Mouse (Mus musculus) liver, embryonic 16.5 days (tissue): ENCODE results near the gene Vars. TPM values are rescaled to one million over a fixed set of nuclear protein-coding genes. Genes with fewer than 3 reads are reported as not detected.
A peak's percentile ranks its signal among the peaks of the same experiment; 100 is the strongest.
"Not testable (repeated sequence)": the region's sequence is repeated elsewhere in the genome, so short reads cannot be mapped to it uniquely, and the experiment has no call there.

Source experiments
- ATAC-seq: fragments of 200-750 bp; cut with Nextera tagmentation; 2 replicates; pipeline ENCODE4 v1.8.0; 2017; ENCODE audit warnings: low read depth, mild to moderate bottlenecking, moderate number of reproducible peaks, moderate library complexity
- H3K27ac ChIP-seq: fragments of 300-500 bp; sonication (generic); 2 replicates; pipeline ENCODE4 v1.5.1; 2014; ENCODE audit warnings: mild to moderate bottlenecking, low read length
- H3K27me3 ChIP-seq: fragments of 300-500 bp; sonication (generic); 2 replicates; pipeline ENCODE4 v1.6.1; 2014; ENCODE audit warnings: low read depth, low read length, mixed read lengths; ENCODE audit not compliant: control insufficient read depth, insufficient read depth
- H3K36me3 ChIP-seq: fragments of 300-500 bp; sonication (generic); 2 replicates; pipeline ENCODE4 v1.6.1; 2014; ENCODE audit warnings: mild to moderate bottlenecking; ENCODE audit not compliant: control insufficient read depth, insufficient read depth
- H3K4me1 ChIP-seq: fragments of 300-500 bp; sonication (generic); 2 replicates; pipeline ENCODE4 v1.6.1; 2014; ENCODE audit warnings: low read depth, low read length, mixed read lengths; ENCODE audit not compliant: control insufficient read depth
- H3K4me2 ChIP-seq: fragments of 300-500 bp; sonication (generic); 2 replicates; pipeline ENCODE4 v1.6.1; 2014; ENCODE audit warnings: low read depth, low read length, mixed read lengths
- H3K4me3 ChIP-seq: fragments of 300-500 bp; sonication (generic); 2 replicates; pipeline ENCODE4 v1.5.1; 2014; ENCODE audit warnings: low read depth, mild to moderate bottlenecking, low read length
- H3K9ac ChIP-seq: fragments of 300-500 bp; sonication (generic); 2 replicates; pipeline ENCODE4 v1.6.1; 2014; ENCODE audit warnings: low read depth, low read length
- H3K9me3 ChIP-seq: fragments of 300-500 bp; sonication (generic); replicated peaks from 2 replicates; pipeline ENCODE4 v1.6.1; 2016; ENCODE audit warnings: low read length; ENCODE audit not compliant: control insufficient read depth
- WGBS: fragments of 180-500 bp; shearing (Covaris S2); extraction: QIAGEN DNeasy Blood & Tissue Kit; methylation state at CpG from one replicate; pipeline ENCODE4 v1.1.7; 2014; ENCODE audit not compliant: insufficient replicate concordance; 5-methylcytosine and 5-hydroxymethylcytosine counted together
- polyA plus RNA-seq: library from polyadenylated mRNA; unstranded; fragments of >200 nt; fragmentation: Nextera tagmentation; extraction: Ambion mirVana; gene quantifications from 2 replicates; pipeline ENCODE4 v1.2.1, GENCODE M21; 2015

The Vars gene
- polyA plus RNA-seq, 1 experiment from 2014 or later, result 90.1 TPM

GRCm38 (mm10) chr17:34965627-34966026, 35.2 kb upstream of the Vars start:
- H3K27me3 ChIP-seq, result peaks cover 33% of the 10 kb centered on the region
- no peak overlapping the region for H3K4me2 ChIP-seq
- H3K4me1 ChIP-seq, result no peaks in the 10 kb centered on the region
- no peak overlapping the region for H3K4me3 ChIP-seq
- no peaks in the 10 kb centered on the region for H3K9me3 ChIP-seq
- H3K9ac ChIP-seq, result no peak overlapping the region
- no peak overlapping the region for H3K27ac ChIP-seq
- no peaks in the 10 kb centered on the region for H3K36me3 ChIP-seq
- ATAC-seq, result no peak
- WGBS, result 44% methylated on average over 5 of the region's 5 CpGs

GRCm38 (mm10) chr17:34969822-34970221, 31.0 kb upstream of the Vars start, which contains the start of gene Gm20481:
Gm20481 (plus strand) TSS chr17:34969912.
- 58% methylated on average over 6 of the region's 11 CpGs for WGBS
- not testable (repeated sequence) for H3K4me3 ChIP-seq, H3K9ac ChIP-seq, H3K27ac ChIP-seq, ATAC-seq, H3K9me3 ChIP-seq, H3K36me3 ChIP-seq, H3K4me2 ChIP-seq, H3K4me1 ChIP-seq
- peaks cover 51% of the 10 kb centered on the region for H3K27me3 ChIP-seq

GRCm38 (mm10) chr17:34970850-34971249, 29.9 kb upstream of the Vars start:
- not testable (repeated sequence) for H3K4me2 ChIP-seq, ATAC-seq, H3K9me3 ChIP-seq, H3K9ac ChIP-seq, H3K4me3 ChIP-seq, H3K4me1 ChIP-seq, H3K36me3 ChIP-seq, H3K27ac ChIP-seq
- H3K27me3 ChIP-seq, result peaks cover 51% of the 10 kb centered on the region
- 39% methylated on average over 19 of the region's 37 CpGs for WGBS

- ATAC-seq, result peak; percentile 10
- Histone ChIP-seq H3K27me3 (peaks cover 51% of the 10 kb centered on the region), H3K4me3 (peak overlapping the region; percentile 36; the same call in 1 of the 2 replicates), H3K4me2 (peak overlapping the region; percentile 63)
- not testable (repeated sequence) for H3K4me1 ChIP-seq, H3K9ac ChIP-seq, H3K9me3 ChIP-seq, H3K27ac ChIP-seq, H3K36me3 ChIP-seq
- WGBS, result 4% methylated on average over 18 of the region's 43 CpGs
Measured at GRCm38 (mm10) chr17:34971694-34972068, 29.1 kb upstream of the Vars start.

- H3K4me3 ChIP-seq, result peak within 1 kb of the TSS; percentile 46
- H3K4me1 ChIP-seq, H3K9me3 ChIP-seq, H3K36me3 ChIP-seq, H3K27ac ChIP-seq: not testable (repeated sequence)
- peak; percentile 93 for ATAC-seq
- H3K27me3 ChIP-seq, result peaks cover 51% of the 10 kb centered on the region
- peak within 1 kb of the TSS; percentile 63 for H3K4me2 ChIP-seq
- H3K9ac ChIP-seq, result 0 out of 2 replicates have a peak within 1 kb of the TSS, but pooled peaks have one; percentile 28
- WGBS, result 2% methylated on average over 29 of the region's 33 CpGs
Measured at GRCm38 (mm10) chr17:34972069-34972749, 28.6 kb upstream of the Vars start, which contains the start of the genes Hspa1a and Hspa1l. Hspa1a (minus strand) TSS chr17:34972156. Hspa1l (plus strand) TSS chr17:34972703.

GRCm38 (mm10) chr17:34975581-34976492, 24.9 kb upstream of the Vars start:
- H3K27ac ChIP-seq, result no peak overlapping the region

GRCm38 (mm10) chr17:34977000-34977399, 23.8 kb upstream of the Vars start:
- no peaks in the 10 kb centered on the region for H3K9me3 ChIP-seq
- H3K4me1 ChIP-seq, result peaks cover 15% of the 10 kb centered on the region
- no peaks in the 10 kb centered on the region for H3K36me3 ChIP-seq
- peaks cover 19% of the 10 kb centered on the region for H3K27me3 ChIP-seq
- no peak overlapping the region for H3K4me3 ChIP-seq
- no peak for ATAC-seq
- H3K4me2 ChIP-seq, result no peak overlapping the region
- 85% methylated on average over 20 of the region's 20 CpGs for WGBS
- H3K9ac ChIP-seq, result no peak overlapping the region
- H3K27ac ChIP-seq, result no peak overlapping the region

More at GRCm38 (mm10) chr17:34975581-34976492, 24.9 kb upstream of the Vars start:
- Histone ChIP-seq H3K9me3 (no peaks in the 10 kb centered on the region), H3K36me3 (no peaks in the 10 kb centered on the region), H3K9ac (no peak overlapping the region), H3K4me2 (no peak overlapping the region), H3K4me3 (no peak overlapping the region), H3K27me3 (peaks cover 22% of the 10 kb centered on the region), H3K4me1 (peaks cover 13% of the 10 kb centered on the region)
- no peak for ATAC-seq
- WGBS, result 64% methylated on average over 3 of the region's 3 CpGs

GRCm38 (mm10) chr17:34978239-34978638, 22.5 kb upstream of the Vars start:
- Histone ChIP-seq H3K36me3 (no peaks in the 10 kb centered on the region), H3K4me3 (no peak overlapping the region), H3K9ac (no peak overlapping the region), H3K4me2 (no peak overlapping the region), H3K27me3 (peaks cover 8% of the 10 kb centered on the region), H3K27ac (no peak overlapping the region), H3K9me3 (no peaks in the 10 kb centered on the region), H3K4me1 (peaks cover 16% of the 10 kb centered on the region)
- WGBS, result 84% methylated on average over 27 of the region's 27 CpGs
- no peak for ATAC-seq

- H3K27ac ChIP-seq, result peak overlapping the region; percentile 8; the same call in 1 of the 2 replicates
- ATAC-seq, result no peak
Measured at GRCm38 (mm10) chr17:34979631-34980030, 21.2 kb upstream of the Vars start.

More at GRCm38 (mm10) chr17:34979631-34980030, 21.2 kb upstream of the Vars start:
- no peak overlapping the region for H3K4me2 ChIP-seq
- no peak overlapping the region for H3K9ac ChIP-seq
- H3K4me1 ChIP-seq, result peaks cover 24% of the 10 kb centered on the region
- no peaks in the 10 kb centered on the region for H3K36me3 ChIP-seq
- H3K9me3 ChIP-seq, result no peaks in the 10 kb centered on the region
- no peaks in the 10 kb centered on the region for H3K27me3 ChIP-seq
- no peak overlapping the region for H3K4me3 ChIP-seq
- 72% methylated on average over 4 of the region's 4 CpGs for WGBS
